Mouse (Mus musculus): Measurements from ENCODE around the gene Dync1h1. TPM values are rescaled to one million over a fixed set of nuclear protein-coding genes. Genes with fewer than 3 reads are reported as not detected.

Gene Dync1h1
- total RNA-seq, 2 experiments from 2014 or later, result 172 to 173 TPM

Small RNA genes lying within 50 kb of the gene (microRNA-seq; reads per million reads assigned to microRNA genes)
- 0 reads per million in 2 experiments for gene Gm27299

Other genes with a start within 250 kb of the Dync1h1 start
- gene Ppp2r5c, start 154.3 kb upstream of the Dync1h1 start, total RNA-seq (2021), result 100 to 1,000 TPM; 126 to 128 TPM
- gene 1700001K19Rik, start 81.2 kb downstream of the Dync1h1 start, total RNA-seq (2021), result not detected
- 100 to 1,000 TPM; 275 to 295 TPM for gene Hsp90aa1, start 101.3 kb downstream of the Dync1h1 start, total RNA-seq (2021)
- gene Wdr20, start 136.5 kb downstream of the Dync1h1 start, total RNA-seq (2021), result 10 to 100 TPM; 33.7 to 35.2 TPM
- gene Mok, start 239.5 kb downstream of the Dync1h1 start, total RNA-seq (2021), result 1 to 10 TPM; 1.3 to 1.6 TPM
- gene Zfp839, start 248.8 kb downstream of the Dync1h1 start, total RNA-seq (2021), result 1 to 10 TPM; 6.7 to 6.9 TPM

All from heart, postnatal 4 days (tissue).